Mouse (Mus musculus): ENCODE data around the gene Mif4gd. TPM values are rescaled to one million over a fixed set of nuclear protein-coding genes. Genes with fewer than 3 reads are reported as not detected.

Gene Mif4gd
- total and polyA plus RNA-seq, 2 experiments from 2014 or later: 16.9 to 19.4 TPM

GRCm38 (mm10) chr11:115618732-115619516 is 6.2 kb upstream of the Mif4gd start:
- Histone ChIP-seq H3K4me2 (ENCODE audit: low read depth) (no peak overlapping the region), H3K9me3 (ENCODE audit: low read length) (no peaks in the 10 kb centered on the region), H3K4me1 (ENCODE audit: insufficient read depth) (no peaks in the 10 kb centered on the region), H3K36me3 (ENCODE audit: insufficient read depth) (peaks cover 52% of the 10 kb centered on the region), H3K4me3 (ENCODE audit: low read depth, low read length) (no peak overlapping the region), H3K27me3 (ENCODE audit: insufficient read depth, low read length) (no peaks in the 10 kb centered on the region), H3K27ac (ENCODE audit: low read depth, low read length) (no peak overlapping the region), H3K9ac (no peak overlapping the region)
- no peak for ATAC-seq
- no peak for TF ChIP-seq CTCF (IDR thresholded peaks at IDR 0.05; ENCODE audit: low read depth)
- DNase-seq: no peak
- 87% methylated on average over 16 of the region's 16 CpGs for WGBS

- H3K36me3 ChIP-seq (ENCODE audit: insufficient read depth): peaks cover 51% of the 10 kb centered on the region
- no peak overlapping the region for H3K27ac ChIP-seq (ENCODE audit: low read depth, low read length)
- H3K4me1 ChIP-seq (ENCODE audit: insufficient read depth): peaks cover 5% of the 10 kb centered on the region; the same call in 1 of the 2 replicates
- no peak for ATAC-seq
- no peak overlapping the region for H3K9ac ChIP-seq
- H3K27me3 ChIP-seq (ENCODE audit: insufficient read depth, low read length): no peaks in the 10 kb centered on the region
- 67% methylated on average over 2 of the region's 2 CpGs for WGBS
- H3K4me3 ChIP-seq (ENCODE audit: low read depth, low read length): no peak overlapping the region
- H3K9me3 ChIP-seq (ENCODE audit: low read length): no peaks in the 10 kb centered on the region
- DNase-seq: no peak
- TF ChIP-seq CTCF (IDR thresholded peaks at IDR 0.05; ENCODE audit: low read depth): no peak
- H3K4me2 ChIP-seq (ENCODE audit: low read depth): no peak overlapping the region
Observed at GRCm38 (mm10) chr11:115618001-115618400, 5.2 kb upstream of the Mif4gd start.

- no peak overlapping the region for H3K4me3 ChIP-seq (ENCODE audit: low read depth, low read length)
- H3K4me2 ChIP-seq (ENCODE audit: low read depth): no peak overlapping the region
- peaks cover 41% of the 10 kb centered on the region for H3K36me3 ChIP-seq (ENCODE audit: insufficient read depth)
- H3K9me3 ChIP-seq (ENCODE audit: low read length): no peaks in the 10 kb centered on the region
- WGBS: 84% methylated on average over 6 of the region's 6 CpGs
- no peak overlapping the region for H3K9ac ChIP-seq
- TF ChIP-seq CTCF (IDR thresholded peaks at IDR 0.05; ENCODE audit: low read depth): no peak
- H3K27ac ChIP-seq (ENCODE audit: low read depth, low read length): no peak overlapping the region
- no peaks in the 10 kb centered on the region for H3K27me3 ChIP-seq (ENCODE audit: insufficient read depth, low read length)
- ATAC-seq (no peak), DNase-seq (no peak)
- H3K4me1 ChIP-seq (ENCODE audit: insufficient read depth): peaks cover 9% of the 10 kb centered on the region
Observed at GRCm38 (mm10) chr11:115616893-115617292, 4.1 kb upstream of the Mif4gd start.

GRCm38 (mm10) chr11:115616371-115616770 is 3.6 kb upstream of the Mif4gd start:
- Histone ChIP-seq H3K9ac (no peak overlapping the region), H3K4me2 (ENCODE audit: low read depth) (no peak overlapping the region), H3K4me1 (ENCODE audit: insufficient read depth) (peaks cover 14% of the 10 kb centered on the region), H3K9me3 (ENCODE audit: low read length) (no peaks in the 10 kb centered on the region), H3K27me3 (ENCODE audit: insufficient read depth, low read length) (no peaks in the 10 kb centered on the region), H3K4me3 (ENCODE audit: low read depth, low read length) (no peak overlapping the region), H3K27ac (ENCODE audit: low read depth, low read length) (no peak overlapping the region), H3K36me3 (ENCODE audit: insufficient read depth) (peaks cover 38% of the 10 kb centered on the region)
- TF ChIP-seq CTCF (IDR thresholded peaks at IDR 0.05; ENCODE audit: low read depth): no peak
- WGBS: 93% methylated on average over 7 of the region's 7 CpGs
- ATAC-seq (no peak), DNase-seq (no peak)

- TF ChIP-seq CTCF (IDR thresholded peaks at IDR 0.05; ENCODE audit: low read depth): no peak
- no peak overlapping the region for H3K4me3 ChIP-seq (ENCODE audit: low read depth, low read length)
- 85% methylated on average over 6 of the region's 6 CpGs for WGBS
Observed at GRCm38 (mm10) chr11:115615875-115616274, 3.1 kb upstream of the Mif4gd start.

GRCm38 (mm10) chr11:115615108-115615825 is 2.5 kb upstream of the Mif4gd start:
- Histone ChIP-seq H3K9ac (no peak overlapping the region), H3K27me3 (ENCODE audit: insufficient read depth, low read length) (no peaks in the 10 kb centered on the region), H3K4me3 (ENCODE audit: low read depth, low read length) (no peak overlapping the region), H3K36me3 (ENCODE audit: insufficient read depth) (peaks cover 27% of the 10 kb centered on the region), H3K9me3 (ENCODE audit: low read length) (no peaks in the 10 kb centered on the region), H3K4me2 (ENCODE audit: low read depth) (no peak overlapping the region), H3K4me1 (ENCODE audit: insufficient read depth) (peaks cover 14% of the 10 kb centered on the region), H3K27ac (ENCODE audit: low read depth, low read length) (no peak overlapping the region)
- no peak for DNase-seq
- WGBS: 81% methylated on average over 15 of the region's 15 CpGs
- ATAC-seq: no peak
- TF ChIP-seq CTCF (IDR thresholded peaks at IDR 0.05; ENCODE audit: low read depth): no peak

More at GRCm38 (mm10) chr11:115615875-115616274, 3.1 kb upstream of the Mif4gd start:
- ATAC-seq: no peak
- DNase-seq: no peak
- Histone ChIP-seq H3K36me3 (ENCODE audit: insufficient read depth) (peaks cover 33% of the 10 kb centered on the region), H3K4me2 (ENCODE audit: low read depth) (no peak overlapping the region), H3K9me3 (ENCODE audit: low read length) (no peaks in the 10 kb centered on the region), H3K4me1 (ENCODE audit: insufficient read depth) (peaks cover 14% of the 10 kb centered on the region), H3K27me3 (ENCODE audit: insufficient read depth, low read length) (no peaks in the 10 kb centered on the region), H3K27ac (ENCODE audit: low read depth, low read length) (no peak overlapping the region), H3K9ac (no peak overlapping the region)
